Mouse (Mus musculus) heart, adult 2 months (tissue): ENCODE results near the gene Arhgap29. TPM values are rescaled to one million over a fixed set of nuclear protein-coding genes. Genes with fewer than 3 reads are reported as not detected.
A peak's percentile ranks its signal among the peaks of the same experiment; 100 is the strongest.

Experiments used
- DNase-seq, 2 experiments: peaks; one replicate each; pipeline ENCODE4 v3.0.0; 2021
- H3K27ac ChIP-seq: fragments of 200-600 bp; 2 replicates; pipeline ENCODE4 v1.8.1; 2022
- H3K27me3 ChIP-seq: fragments of 200-500 bp; 2 replicates; pipeline ENCODE4 v1.6.1; 2012; ENCODE audit warnings: mild to moderate bottlenecking, low read length, inconsistent platforms, mixed read lengths; ENCODE audit not compliant: control insufficient read depth, insufficient read depth
- H3K36me3 ChIP-seq: fragments of 200-500 bp; 2 replicates; pipeline ENCODE4 v1.6.1; 2012; ENCODE audit warnings: low read length, inconsistent platforms; ENCODE audit not compliant: control insufficient read depth, insufficient read depth
- H3K4me1 ChIP-seq: fragments of 200-500 bp; 2 replicates; pipeline ENCODE4 v1.6.1; 2011; ENCODE audit warnings: low read length; ENCODE audit not compliant: control insufficient read depth, insufficient read depth
- H3K4me3 ChIP-seq: fragments of 200-600 bp; 2 replicates; pipeline ENCODE4 v1.8.1; 2022
- H3K79me2 ChIP-seq: fragments of 200-500 bp; replicated peaks from 2 replicates; pipeline ENCODE4 v1.6.1; 2012; ENCODE audit warnings: mild to moderate bottlenecking, inconsistent platforms, low read length, moderate library complexity, mixed read lengths; ENCODE audit not compliant: control insufficient read depth, insufficient read depth
- H3K9ac ChIP-seq: fragments of 200-500 bp; 2 replicates; pipeline ENCODE4 v1.6.1; 2012; ENCODE audit warnings: low read depth, mild to moderate bottlenecking, control low read depth, inconsistent platforms, low read length, mixed read lengths
- CTCF ChIP-seq: fragments of 200-600 bp; IDR thresholded peaks from 2 replicates; pipeline ENCODE4 v1.8.1; 2022; ENCODE audit warnings: antibody characterized with exemption, mild to moderate bottlenecking, moderate library complexity
- EP300 ChIP-seq: fragments of 200-500 bp; IDR thresholded peaks from 2 replicates; pipeline ENCODE4 v1.6.1; 2011; ENCODE audit warnings: low read depth, low read length, control low read depth; ENCODE audit not compliant: insufficient read depth
- POLR2A ChIP-seq: fragments of 200-500 bp; IDR thresholded peaks from 2 replicates; pipeline ENCODE4 v1.6.1; 2011; ENCODE audit warnings: mild to moderate bottlenecking, low read depth, low read length, control low read depth; ENCODE audit not compliant: insufficient read depth
- WGBS: fragments of 180-500 bp; shearing (Covaris S2); methylation state at CpG from one replicate; pipeline ENCODE4 v1.1.7; 2018; 5-methylcytosine and 5-hydroxymethylcytosine counted together
- intact Hi-C: fragments of 180-260 bp; cut with DNase I; formaldehyde crosslinking; loops from one replicate; pipeline ENCODE4 v1.15.1; 2025
- polyA plus RNA-seq: library from polyadenylated mRNA; depleted of rRNA; stranded (reverse); fragments of >200 nt; gene quantifications from 2 replicates; pipeline ENCODE4 v1.2.3, GENCODE M21; 2012
- total RNA-seq, 2 experiments: library from RNA; stranded (reverse); gene quantifications; 2 replicates each; pipeline ENCODE4 v1.2.3; 2021

Arhgap29 gene
- total and polyA plus RNA-seq, 3 experiments, result 30.7 to 41.2 (median 38.6) TPM

DNA sequence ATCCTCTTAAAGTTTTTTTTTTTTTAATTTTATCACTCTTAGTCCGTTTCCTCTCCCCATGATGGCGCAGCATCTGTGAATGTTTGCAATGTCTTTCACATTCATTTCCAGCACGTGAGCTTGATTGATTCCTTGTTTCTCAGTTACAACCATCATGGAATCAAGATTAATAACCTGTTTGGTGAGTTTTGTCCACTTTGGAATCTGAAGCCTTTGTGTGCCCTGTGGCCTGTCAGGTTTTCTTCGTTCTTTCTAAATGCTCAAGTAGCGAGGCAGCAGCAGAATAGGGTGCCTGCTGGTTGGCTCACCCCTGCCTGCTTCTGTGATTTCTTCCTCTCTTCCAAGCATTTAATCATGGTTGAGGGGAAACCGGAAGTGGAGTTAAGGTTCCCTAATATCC lies 2.2 kb upstream of the Arhgap29 start:
- no peak overlapping the region for H3K4me3 ChIP-seq
- H3K4me1 ChIP-seq, result no peaks in the 10 kb centered on the region; the same call in 1 of the 2 replicates
- TF ChIP-seq EP300 (no peak), CTCF (no peak), POLR2A (no peak)
- no peak for DNase-seq
- peaks cover 6% of the 10 kb centered on the region for H3K36me3 ChIP-seq
- H3K27ac ChIP-seq, result no peak overlapping the region
- H3K27me3 ChIP-seq, result no peaks in the 10 kb centered on the region
- intact Hi-C loops, result loop anchor here (10.0 kb wide), 1 partner anchor 325 kb away; the partner anchor contains the start of gene Dnttip2
- H3K9ac ChIP-seq, result no peak overlapping the region
- WGBS, result 73% methylated on average over 6 of the region's 6 CpGs
- no peaks in the 10 kb centered on the region for H3K79me2 ChIP-seq

DNA sequence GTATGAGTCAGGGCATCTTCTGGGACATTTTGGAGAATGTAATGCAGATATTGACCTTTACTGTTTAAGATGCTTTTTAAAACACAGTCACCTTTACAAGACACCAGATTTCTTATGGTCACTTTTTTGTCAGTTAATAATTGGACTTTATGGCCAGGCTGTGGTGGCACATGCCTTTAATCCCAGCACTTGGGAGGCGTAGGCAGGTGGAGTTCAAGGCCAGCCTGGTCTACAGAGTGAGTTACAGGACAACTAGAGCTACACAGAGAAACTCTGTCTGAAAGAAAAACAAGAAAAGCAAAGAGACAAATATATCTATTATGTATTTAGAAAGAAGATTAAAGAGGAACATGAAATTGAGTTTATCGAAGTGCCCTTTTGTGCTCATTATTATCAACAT lies 1.2 kb upstream of the Arhgap29 start:
- TF ChIP-seq POLR2A, result no peak
- TF ChIP-seq EP300, result no peak
- no peak for TF ChIP-seq CTCF
- no peak overlapping the region for H3K9ac ChIP-seq
- DNase-seq, result no peak
- H3K27ac ChIP-seq, result no peak overlapping the region
- H3K4me3 ChIP-seq, result no peak overlapping the region
- peaks cover 13% of the 10 kb centered on the region for H3K36me3 ChIP-seq
- no peaks in the 10 kb centered on the region; the same call in 1 of the 2 replicates for H3K4me1 ChIP-seq
- 0 out of 2 replicates have a peak, but pooled peaks cover 2% of the 10 kb centered on the region for H3K79me2 ChIP-seq
- intact Hi-C loops, result loop anchor here (10.0 kb wide), 1 partner anchor 324 kb away; the partner anchor contains the start of gene Dnttip2
- no peaks in the 10 kb centered on the region for H3K27me3 ChIP-seq
- 88% methylated on average over 2 of the region's 2 CpGs for WGBS

DNA sequence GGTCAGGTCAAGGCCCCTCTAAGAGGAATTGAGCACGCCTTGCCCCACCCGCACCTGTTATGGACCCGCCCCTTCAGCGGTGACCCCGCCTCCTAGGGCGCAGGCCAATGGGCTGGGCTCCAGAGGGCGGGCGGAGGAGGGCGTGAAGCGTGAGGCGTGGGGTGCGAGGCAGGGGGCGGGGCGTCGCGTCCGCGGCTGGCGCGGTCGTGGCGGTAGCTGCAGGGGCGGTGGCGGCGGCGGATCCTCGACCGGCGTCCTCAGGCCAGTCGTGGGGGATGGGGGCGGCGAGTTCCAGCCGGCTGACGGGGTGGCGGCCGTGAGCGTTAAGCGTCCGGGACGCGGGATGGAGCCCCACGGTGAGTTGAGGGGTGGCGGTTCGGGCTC lies 700 bp downstream of the Arhgap29 start:
- H3K27me3 ChIP-seq, result no peaks in the 10 kb centered on the region
- intact Hi-C loops, result loop anchor here (1.0 to 10.0 kb wide), 3 partner anchors 38 to 322 kb away; partner anchors contain the start of gene Dnttip2
- 0 out of 2 replicates have a peak, but pooled peaks cover 2% of the 10 kb centered on the region for H3K79me2 ChIP-seq
- DNase-seq, result peak; percentile 93 to 94
- TF ChIP-seq POLR2A, result peak; percentile 57
- no peak for TF ChIP-seq CTCF
- 0 out of 2 replicates have a peak, but pooled peaks have one; percentile 60 for TF ChIP-seq EP300
- peak overlapping the region; percentile 91 for H3K4me3 ChIP-seq
- peak overlapping the region; percentile 98 for H3K27ac ChIP-seq
- H3K36me3 ChIP-seq, result peaks cover 14% of the 10 kb centered on the region
- under 1% methylated on average over 44 of the region's 44 CpGs for WGBS
- H3K9ac ChIP-seq, result peak overlapping the region; percentile 95
- H3K4me1 ChIP-seq, result no peaks in the 10 kb centered on the region; the same call in 1 of the 2 replicates

DNA sequence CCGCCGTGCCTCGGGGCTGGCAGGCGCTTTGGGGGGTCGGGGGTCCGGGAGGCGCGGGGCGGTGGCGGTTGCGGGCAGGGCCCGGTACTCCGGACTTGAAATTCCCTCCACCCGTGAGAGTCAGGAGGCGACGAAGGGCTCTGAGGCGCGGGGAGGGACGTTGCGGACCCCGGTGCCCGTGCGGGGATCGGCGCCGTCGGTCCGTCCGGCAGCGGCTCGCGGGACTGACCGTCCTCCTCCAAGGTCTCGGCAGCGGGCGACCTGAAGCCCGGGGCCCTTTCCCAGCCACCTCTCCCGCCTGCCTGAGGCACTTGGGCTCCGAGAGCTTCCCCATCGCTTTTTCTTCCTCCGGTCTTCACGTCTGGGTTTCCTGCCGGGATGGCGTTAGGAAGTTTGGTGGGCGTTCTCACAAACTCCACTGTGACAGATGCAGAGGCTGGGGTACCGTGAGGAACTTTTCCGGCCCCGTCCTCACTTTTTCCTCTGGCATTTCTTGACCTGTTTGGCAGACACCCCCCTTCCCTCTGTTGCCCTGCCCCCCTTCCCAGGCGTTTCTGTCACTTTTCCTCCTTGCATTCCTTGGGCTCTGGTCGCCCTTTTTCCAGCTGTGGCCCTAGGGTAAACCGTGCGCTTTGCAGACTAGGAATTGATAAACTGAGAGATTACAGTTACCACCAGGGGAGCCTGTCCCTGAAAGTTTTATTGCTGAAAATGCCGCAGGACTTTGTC lies 1.3 kb downstream of the Arhgap29 start:
- H3K4me3 ChIP-seq, result peak overlapping the region; percentile 91
- 0 out of 2 replicates have a peak, but pooled peaks cover 2% of the 10 kb centered on the region for H3K79me2 ChIP-seq
- intact Hi-C loops, result loop anchor here (1.0 to 10.0 kb wide), 4 partner anchors 38 to 321 kb away; partner anchors contain the start of gene Dnttip2
- no peaks in the 10 kb centered on the region for H3K27me3 ChIP-seq
- H3K9ac ChIP-seq, result peak overlapping the region; percentile 95
- DNase-seq, result peak; percentile 64 to 75
- 1% methylated on average over 53 of the region's 53 CpGs for WGBS
- H3K36me3 ChIP-seq, result peaks cover 10% of the 10 kb centered on the region
- TF ChIP-seq POLR2A (no peak), EP300 (peak; percentile 49; the same call in 1 of the 2 replicates), CTCF (peak; percentile 37)
- H3K27ac ChIP-seq, result peak overlapping the region; percentile 98
- peaks cover under 1% of the 10 kb centered on the region for H3K4me1 ChIP-seq

DNA sequence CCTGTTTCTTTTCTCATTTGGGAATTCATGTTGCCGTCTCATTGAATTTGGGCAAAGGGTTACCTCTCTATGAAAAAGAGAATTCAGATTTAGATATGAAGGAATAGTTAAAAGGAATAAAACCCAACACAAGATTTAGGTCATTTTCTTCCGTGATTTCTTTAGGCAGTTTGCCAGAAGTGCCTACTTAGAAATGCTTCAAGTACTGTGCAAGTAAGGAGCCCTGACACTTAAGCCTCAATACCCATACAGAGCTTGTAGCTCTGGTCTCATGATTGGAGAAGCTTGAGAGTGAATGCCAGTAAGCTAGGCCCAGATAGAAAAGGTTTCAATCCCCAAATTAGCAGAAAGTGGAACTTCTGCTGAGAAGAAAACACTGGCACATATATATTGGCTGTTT lies 2.1 kb downstream of the Arhgap29 start:
- no peak for DNase-seq
- H3K27me3 ChIP-seq, result no peaks in the 10 kb centered on the region
- peak overlapping the region; percentile 91 for H3K4me3 ChIP-seq
- 30% methylated on average over 2 of the region's 2 CpGs for WGBS
- H3K27ac ChIP-seq, result peak overlapping the region; percentile 98
- peak overlapping the region; percentile 66; the same call in 1 of the 2 replicates for H3K9ac ChIP-seq
- H3K4me1 ChIP-seq, result peaks cover 3% of the 10 kb centered on the region
- intact Hi-C loops, result loop anchor here (2.0 to 10.0 kb wide), 2 partner anchors 168 to 320 kb away; partner anchors contain the start of gene Dnttip2
- no peak for TF ChIP-seq CTCF
- TF ChIP-seq EP300, result no peak
- no peak for TF ChIP-seq POLR2A
- H3K36me3 ChIP-seq, result peaks cover 9% of the 10 kb centered on the region
- 0 out of 2 replicates have a peak, but pooled peaks cover 3% of the 10 kb centered on the region for H3K79me2 ChIP-seq

DNA sequence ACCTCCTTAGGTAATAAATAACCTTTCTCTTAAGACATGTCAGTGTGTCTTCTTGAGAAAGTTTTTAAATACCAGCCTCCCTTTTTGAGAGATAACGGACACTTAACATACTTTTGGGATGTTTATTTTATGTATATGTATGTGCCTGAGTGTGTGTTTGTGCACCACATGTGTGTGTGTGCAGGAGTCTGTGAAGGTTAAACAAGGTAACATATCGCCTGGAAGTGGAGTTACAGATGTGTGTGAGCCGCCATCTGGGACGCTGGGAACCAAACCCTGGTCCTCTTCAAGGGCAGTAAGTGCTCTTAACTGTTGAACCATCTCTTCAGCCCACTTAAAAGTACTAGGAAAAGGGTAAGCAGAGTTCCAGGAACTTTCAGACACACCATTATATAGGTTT lies 3.2 kb downstream of the Arhgap29 start:
- H3K36me3 ChIP-seq, result peaks cover 9% of the 10 kb centered on the region
- intact Hi-C loops, result loop anchor here (2.0 to 10.0 kb wide), 2 partner anchors 167 to 319 kb away; partner anchors contain the start of gene Dnttip2

More for the DNA sequence above, 3.2 kb downstream of the Arhgap29 start:
- H3K4me1 ChIP-seq, result peaks cover 3% of the 10 kb centered on the region
- H3K27me3 ChIP-seq, result no peaks in the 10 kb centered on the region
- WGBS, result 74% methylated on average over 4 of the region's 4 CpGs
- no peak for DNase-seq
- H3K79me2 ChIP-seq, result 0 out of 2 replicates have a peak, but pooled peaks cover 3% of the 10 kb centered on the region
- no peak overlapping the region for H3K9ac ChIP-seq
- H3K27ac ChIP-seq, result peak overlapping the region; percentile 98
- no peak for TF ChIP-seq EP300
- no peak for TF ChIP-seq CTCF
- peak overlapping the region; percentile 91; the same call in 1 of the 2 replicates for H3K4me3 ChIP-seq
